In genomic region chr9:97685664-97686063, GRCm38 (mm10) we compare ENCODE assay signal across 13 mouse cellular contexts.
A peak's percentile ranks its signal among the peaks of the same experiment; 100 is the strongest.
DNase-seq lines count a peak whose midpoint lies in the region; ATAC-seq and TF ChIP-seq lines count a peak whose summit lies in the region.
"Had no signal": no experiment of that assay in that cellular context is flagged by ENCODE, and none has a peak within 500 bp of the region (broad histone marks: within the 10 kb centered on the region; RNA-seq: fewer than 3 reads in every experiment).

No protein-coding gene starts in this region.

- no peaks in the 10 kb centered on the region for H3K27me3 ChIP-seq in heart, adult 2 months (ENCODE audit: control insufficient read depth, insufficient read depth, low read length)

- no peaks in the 10 kb centered on the region for H3K4me1 ChIP-seq in heart, adult 2 months (ENCODE audit: control insufficient read depth, insufficient read depth, low read length)

- intact Hi-C loops in heart, adult 2 months (cut with DNase I): no loop called here

- ATAC-seq in inflammation-experienced regulatory T-cells, adult 6 months: no peak
- ATAC-seq: intestine, postnatal 0 days had no signal

- no peak for TF ChIP-seq POLR2A in heart, adult 2 months (IDR thresholded peaks at IDR 0.05; ENCODE audit: insufficient read depth, low read depth, low read length)

- 64% methylated on average over 4 of the region's 4 CpGs for WGBS in heart, adult 2 months

- H3K79me2 ChIP-seq in heart, adult 2 months (replicated peaks; ENCODE audit: control insufficient read depth, insufficient read depth, low read length): no peaks in the 10 kb centered on the region

- no peak overlapping the region for H3K9ac ChIP-seq in heart, adult 2 months (ENCODE audit: low read depth, low read length)

- no peak overlapping the region for H3K27ac ChIP-seq in heart, adult 2 months

- H3K36me3 ChIP-seq in heart, adult 2 months (ENCODE audit: control insufficient read depth, insufficient read depth, low read length): no peaks in the 10 kb centered on the region

- 0 out of 2 replicates have a peak, but pooled peaks have one; percentile 29 for TF ChIP-seq EP300 in heart, adult 2 months (IDR thresholded peaks at IDR 0.05; ENCODE audit: insufficient read depth, low read depth, low read length)

- no peak for TF ChIP-seq CTCF in heart, adult 2 months (IDR thresholded peaks at IDR 0.05)

- DNase-seq in heart, adult 2 months: peak in 1 of 2 experiments; percentile 3
- no peak for DNase-seq in heart, adult 8-10 months (ENCODE audit: low spot score)
- DNase-seq in brain, adult 2 months (ENCODE audit: low read depth, low spot score): peak; percentile 98
- peak; percentile 95 for DNase-seq in cerebellum, adult 11-12 months
- peak; percentile 45 for DNase-seq in gastrocnemius, postnatal 25 days
- no peak for DNase-seq in retina, postnatal 1 day
- DNase-seq in spleen, adult 12 weeks (ENCODE audit: low spot score): no peak
- DNase-seq: adrenal gland, postnatal 25 days; heart, postnatal 10 days; liver; thymus, postnatal 36 days had no signal

- H3K4me3 ChIP-seq in heart, adult 2 months: no peak overlapping the region

Comparison
In these comparisons a context has a peak if more than half of its experiments do, and no peak if none do; other contexts are left out.
1. DNase-seq: peak in brain, adult 2 months (single experiment), cerebellum, adult 11-12 months (single experiment) and gastrocnemius, postnatal 25 days (single experiment); none in heart, adult 8-10 months (single experiment), retina, postnatal 1 day (single experiment) and spleen, adult 12 weeks (single experiment).